Mouse (Mus musculus) stomach, postnatal 0 days (tissue): ENCODE measurements around the gene Kcna5.

Experiments
- CTCF ChIP-seq: IDR thresholded peaks from 2 replicates; pipeline ENCODE4 v1.5.1; 2016; ENCODE audit warnings: antibody characterized with exemption, low read depth, mild to moderate bottlenecking, moderate library complexity
- EP300 ChIP-seq: optimal IDR thresholded peaks from 2 replicates; pipeline ENCODE3; 2016; ENCODE audit warnings: antibody characterized with exemption

DNA sequence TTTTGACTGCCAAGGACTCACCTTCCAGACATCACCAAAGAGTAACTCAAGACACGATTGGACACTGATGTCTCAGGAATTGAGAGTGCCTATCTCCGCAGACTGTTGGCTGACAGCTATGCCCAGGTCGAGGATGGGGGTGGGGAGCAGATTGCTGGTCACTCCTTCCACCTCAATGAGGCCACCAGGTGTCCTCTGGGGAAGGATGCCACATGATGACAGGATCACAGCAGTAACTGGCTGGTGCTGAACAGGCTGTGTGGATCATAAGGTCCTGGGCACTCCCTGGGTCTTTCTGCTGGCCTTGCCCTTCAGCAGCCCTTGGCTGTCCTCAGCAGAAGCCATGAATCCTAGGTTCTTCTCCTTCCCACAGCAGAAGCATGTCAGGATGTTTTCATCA lies 42.2 kb upstream of the Kcna5 start:
- no peak for TF ChIP-seq CTCF
- no peak for TF ChIP-seq EP300
